Comparison of ENCODE assay signal across 9 mouse cellular contexts in genomic region chr10:70099052-70099451, GRCm38 (mm10). TPM values are rescaled to one million over a fixed set of nuclear protein-coding genes. Genes with fewer than 3 reads are reported as not detected.
DNase-seq lines count a peak whose midpoint lies in the region; ATAC-seq lines count a peak whose summit lies in the region.
"Had no signal": no experiment of that assay in that cellular context is flagged by ENCODE, and none has a peak within 500 bp of the region (broad histone marks: within the 10 kb centered on the region; RNA-seq: fewer than 3 reads in every experiment).

No protein-coding gene starts in this region.

- H3K36me3 ChIP-seq in heart, embryonic 13.5 days, result peaks cover 31% of the 10 kb centered on the region
- H3K36me3 ChIP-seq in hindbrain, embryonic 15.5 days, result no peaks in the 10 kb centered on the region
- 0 out of 2 replicates have a peak, but pooled peaks cover 3% of the 10 kb centered on the region for H3K36me3 ChIP-seq in midbrain, embryonic 14.5 days (ENCODE audit: control insufficient read depth, insufficient read depth, low read length)

- no peaks in the 10 kb centered on the region for H3K27me3 ChIP-seq in heart, embryonic 13.5 days (replicated peaks)
- H3K27me3 ChIP-seq in hindbrain, embryonic 15.5 days, result no peaks in the 10 kb centered on the region
- H3K27me3 ChIP-seq in midbrain, embryonic 14.5 days (ENCODE audit: control insufficient read depth, insufficient read depth, low read length), result no peaks in the 10 kb centered on the region

- peak overlapping the region; percentile 93 for H3K27ac ChIP-seq in heart, embryonic 13.5 days (replicated peaks)
- H3K27ac ChIP-seq in hindbrain, embryonic 15.5 days (replicated peaks), result peak overlapping the region; percentile 88
- H3K27ac ChIP-seq in midbrain, embryonic 14.5 days (replicated peaks; ENCODE audit: low read depth, low read length), result peak overlapping the region; percentile 87; the same call in 1 of the 2 replicates

- no peak for ATAC-seq in heart, embryonic 13.5 days (ENCODE audit: extremely low read depth, insufficient number of reproducible peaks, low FRiP score, low TSS enrichment)
- no peak for ATAC-seq in hindbrain, embryonic 15.5 days (ENCODE audit: low FRiP score, low read depth)
- ATAC-seq in midbrain, embryonic 14.5 days (ENCODE audit: low FRiP score, low TSS enrichment), result no peak

- 13% methylated on average over 8 of the region's 8 CpGs for WGBS in heart, embryonic 13.5 days
- 27% methylated on average over 8 of the region's 8 CpGs for WGBS in hindbrain, embryonic 15.5 days
- 33% methylated on average over 8 of the region's 8 CpGs for WGBS in midbrain, embryonic 14.5 days

- H3K4me2 ChIP-seq in heart, embryonic 13.5 days, result peak overlapping the region; percentile 81
- H3K4me2 ChIP-seq in hindbrain, embryonic 15.5 days, result peak overlapping the region; percentile 83
- H3K4me2 ChIP-seq in midbrain, embryonic 14.5 days (ENCODE audit: low read length), result peak overlapping the region; percentile 85

- DNase-seq in heart, adult 18-20 months, result no peak
- peak; percentile 33 for DNase-seq in embryo, embryonic 9.5 days (ENCODE audit: extremely low spot score)
- DNase-seq in midbrain, embryonic 14.5 days, result no peak
- DNase-seq in cerebellum, adult 8-10 months, result no peak
- no peak for DNase-seq in left cerebral cortex, postnatal 10 days (ENCODE audit: extremely low spot score in 1 of 2, low spot score in 2 of 2)
- DNase-seq in right cerebral cortex, postnatal 14 days, result no peak
- DNase-seq: retina, postnatal 1 day had no signal

- intact Hi-C loops in left cerebral cortex, postnatal 10 days (cut with DNase I), result loop anchor here (5.0 kb wide), 2 partner anchors 53 to 68 kb away; no protein-coding TSS in a partner anchor

- 0 out of 2 replicates have a peak, but pooled peaks cover 13% of the 10 kb centered on the region for H3K9me3 ChIP-seq in heart, embryonic 13.5 days
- no peaks in the 10 kb centered on the region for H3K9me3 ChIP-seq in hindbrain, embryonic 15.5 days
- H3K9me3 ChIP-seq in midbrain, embryonic 14.5 days (ENCODE audit: control insufficient read depth, low read length), result no peaks in the 10 kb centered on the region; the same call in 1 of the 2 replicates

- peak overlapping the region; percentile 94 for H3K4me3 ChIP-seq in heart, embryonic 13.5 days
- peak overlapping the region; percentile 98 for H3K4me3 ChIP-seq in hindbrain, embryonic 15.5 days
- peak overlapping the region; percentile 91 for H3K4me3 ChIP-seq in midbrain, embryonic 14.5 days (replicated peaks; ENCODE audit: low read depth, low read length)

- H3K4me1 ChIP-seq in heart, embryonic 13.5 days, result peaks cover 49% of the 10 kb centered on the region
- peaks cover 45% of the 10 kb centered on the region for H3K4me1 ChIP-seq in hindbrain, embryonic 15.5 days (replicated peaks)
- peaks cover 29% of the 10 kb centered on the region for H3K4me1 ChIP-seq in midbrain, embryonic 14.5 days (ENCODE audit: control insufficient read depth, insufficient read depth, low read length)

- H3K9ac ChIP-seq in heart, embryonic 13.5 days, result peak overlapping the region; percentile 99
- peak overlapping the region; percentile 92; the same call in 1 of the 2 replicates for H3K9ac ChIP-seq in hindbrain, embryonic 15.5 days
- H3K9ac ChIP-seq in midbrain, embryonic 14.5 days (replicated peaks; ENCODE audit: low read length), result peak overlapping the region; percentile 92

RNA-seq across cellular contexts. Expression of gene Ccdc6, which starts 2.1 kb away (rescaled TPM):
- 12.5 and 12.9 TPM in 2 replicates for polyA plus RNA-seq in heart, embryonic 13.5 days (2015; fragmentation: Nextera tagmentation; extraction: Ambion mirVana)
- total RNA-seq in heart, adult 18-20 months (2021), result 10 to 100 TPM; 27.9 to 28.6 TPM
- 21.4 and 23.0 TPM in 2 replicates for polyA plus RNA-seq in hindbrain, embryonic 15.5 days (2015; fragmentation: Nextera tagmentation; extraction: Ambion mirVana)
- polyA plus RNA-seq in midbrain, embryonic 14.5 days (2014; fragmentation: Nextera tagmentation; extraction: Ambion mirVana), result 34.9 and 39.7 TPM in 2 replicates
- 10 to 100 TPM; 56.2 to 62.9 TPM for total RNA-seq in left cerebral cortex, postnatal 10 days (2021)
